Mouse (Mus musculus) right cerebral cortex, postnatal 25 days (tissue): ENCODE results near the gene Olfr374.
A peak's percentile ranks its signal among the peaks of the same experiment; 100 is the strongest.

Source experiments
- DNase-seq: peaks from one replicate; pipeline ENCODE4 v3.0.0; 2022

Olfr374 gene

GRCm38 (mm10) chr8:72136302-72136978, 29.6 kb downstream of the Olfr374 start:
- peak; percentile 18 for DNase-seq

- DNase-seq = no peak
Observed at GRCm38 (mm10) chr8:72137431-72137830, 30.6 kb downstream of the Olfr374 start.

GRCm38 (mm10) chr8:72138456-72138855, 31.6 kb downstream of the Olfr374 start:
- DNase-seq = no peak

GRCm38 (mm10) chr8:72143256-72143824, 36.5 kb downstream of the Olfr374 start:
- DNase-seq = no peak

GRCm38 (mm10) chr8:72144345-72144975, 37.6 kb downstream of the Olfr374 start:
- DNase-seq = no peak

- no peak for DNase-seq
Observed at GRCm38 (mm10) chr8:72145511-72145910, 38.7 kb downstream of the Olfr374 start.

- DNase-seq = no peak
Observed at GRCm38 (mm10) chr8:72146056-72146455, 39.2 kb downstream of the Olfr374 start.

- peak; percentile 17 for DNase-seq
Observed at GRCm38 (mm10) chr8:72146556-72146955, 39.7 kb downstream of the Olfr374 start.

GRCm38 (mm10) chr8:72147266-72147665, 40.4 kb downstream of the Olfr374 start:
- no peak for DNase-seq

GRCm38 (mm10) chr8:72149056-72149455, 42.2 kb downstream of the Olfr374 start:
- no peak for DNase-seq

- no peak for DNase-seq
Observed at GRCm38 (mm10) chr8:72151418-72152078, 44.7 kb downstream of the Olfr374 start.

GRCm38 (mm10) chr8:72153382-72153781, 46.5 kb downstream of the Olfr374 start:
- no peak for DNase-seq

- no peak for DNase-seq
Observed at GRCm38 (mm10) chr8:72158096-72158495, 51.3 kb downstream of the Olfr374 start.

- DNase-seq = no peak
Observed at GRCm38 (mm10) chr8:72158726-72159125, 51.9 kb downstream of the Olfr374 start.

GRCm38 (mm10) chr8:72160007-72160406, 53.2 kb downstream of the Olfr374 start:
- no peak for DNase-seq

GRCm38 (mm10) chr8:72160707-72161697, 54.2 kb downstream of the Olfr374 start, which contains the start of gene Rab8a:
Rab8a (plus strand) TSS chr8:72161200.
- peak; percentile 100 for DNase-seq

- DNase-seq = no peak
Observed at GRCm38 (mm10) chr8:72162821-72163220, 56.0 kb downstream of the Olfr374 start.
